Mouse (Mus musculus): ENCODE measurements at regions not wholly inside any gene's neighbourhood (a gene's known extent, or its start where the extent isn't known, plus 50 kb on each side); places are given as distances from the start of the nearest gene placed in this dataset.

- TF ChIP-seq CTCF (IDR thresholded peaks at IDR 0.05; ENCODE audit: control insufficient read depth, insufficient read depth, insufficient read length) (no peak), USF1 (IDR thresholded peaks at IDR 0.05; ENCODE audit: low read depth) (no peak), MAX (IDR thresholded peaks at IDR 0.05) (no peak), FOSL1 (IDR thresholded peaks at IDR 0.05; ENCODE audit: insufficient read depth, low read length, poor library complexity, severe bottlenecking) (no peak)
Observed at GRCm38 (mm10) chr8:41860918-41861317, 444.0 kb upstream of the Frg1 start.

Data from C2C12 (cell line).